Mouse (Mus musculus) heart, adult 10 weeks (tissue): Measurements from ENCODE around the gene Plin4. TPM values are rescaled to one million over a fixed set of nuclear protein-coding genes. Genes with fewer than 3 reads are reported as not detected.

Source experiments
- polyA plus RNA-seq: library from polyadenylated mRNA; stranded (reverse); fragments of 350-450 nt; fragmentation: Illumina TruSeq; extraction: RNeasy Lipid Tissue Mini Kit (QIAGEN cat#74804); gene quantifications from one replicate; pipeline ENCODE4 v1.2.3, GENCODE M21; 2014; ENCODE audit warnings: low read depth, low replicate concordance

Gene Plin4
- polyA plus RNA-seq = 155 TPM

DNA sequence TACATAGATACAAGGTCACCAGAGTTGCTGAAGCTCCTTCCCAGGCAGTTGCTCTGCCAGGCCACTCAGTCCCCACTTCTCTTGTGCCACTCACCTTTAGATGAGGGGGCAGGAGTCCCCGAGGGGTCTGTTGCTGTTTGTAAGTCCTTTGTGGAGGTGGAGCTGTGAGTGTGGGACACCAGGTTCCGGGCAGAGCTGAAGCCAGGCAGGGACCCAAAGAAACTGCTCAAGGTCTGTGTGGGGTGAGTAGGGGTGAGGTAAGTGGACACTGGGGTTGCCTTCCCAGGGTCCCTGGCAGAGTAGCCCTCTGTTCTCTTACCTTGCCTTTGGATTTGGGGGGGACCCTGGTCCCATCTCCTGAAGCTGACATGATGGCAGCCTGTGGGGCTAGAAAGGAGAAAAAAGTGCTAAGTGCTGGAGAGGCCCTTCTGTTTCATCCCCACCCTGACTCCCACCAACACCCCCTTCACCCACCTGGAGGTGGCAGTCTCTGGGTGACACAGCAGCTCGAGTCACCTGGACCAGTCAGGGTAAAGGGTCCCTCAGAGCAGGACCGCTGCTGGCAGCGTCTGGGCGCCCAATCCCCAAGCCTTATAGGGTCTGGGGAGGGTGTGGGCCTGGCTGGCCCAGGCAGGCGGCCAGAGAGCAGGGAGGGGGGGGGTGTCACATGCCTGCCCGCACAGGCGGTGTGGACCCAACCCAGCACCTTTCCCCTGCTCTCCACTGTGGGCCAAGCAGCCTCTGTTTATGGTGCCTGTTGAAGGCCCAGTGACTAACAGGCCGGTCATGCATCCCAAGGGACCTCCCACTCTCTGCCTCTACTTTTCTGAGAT lies at the start of gene Plin4:
Gene Plin4, minus strand, starts transcription at position 585 of the 833 bp plus-strand sequence.

DNA sequence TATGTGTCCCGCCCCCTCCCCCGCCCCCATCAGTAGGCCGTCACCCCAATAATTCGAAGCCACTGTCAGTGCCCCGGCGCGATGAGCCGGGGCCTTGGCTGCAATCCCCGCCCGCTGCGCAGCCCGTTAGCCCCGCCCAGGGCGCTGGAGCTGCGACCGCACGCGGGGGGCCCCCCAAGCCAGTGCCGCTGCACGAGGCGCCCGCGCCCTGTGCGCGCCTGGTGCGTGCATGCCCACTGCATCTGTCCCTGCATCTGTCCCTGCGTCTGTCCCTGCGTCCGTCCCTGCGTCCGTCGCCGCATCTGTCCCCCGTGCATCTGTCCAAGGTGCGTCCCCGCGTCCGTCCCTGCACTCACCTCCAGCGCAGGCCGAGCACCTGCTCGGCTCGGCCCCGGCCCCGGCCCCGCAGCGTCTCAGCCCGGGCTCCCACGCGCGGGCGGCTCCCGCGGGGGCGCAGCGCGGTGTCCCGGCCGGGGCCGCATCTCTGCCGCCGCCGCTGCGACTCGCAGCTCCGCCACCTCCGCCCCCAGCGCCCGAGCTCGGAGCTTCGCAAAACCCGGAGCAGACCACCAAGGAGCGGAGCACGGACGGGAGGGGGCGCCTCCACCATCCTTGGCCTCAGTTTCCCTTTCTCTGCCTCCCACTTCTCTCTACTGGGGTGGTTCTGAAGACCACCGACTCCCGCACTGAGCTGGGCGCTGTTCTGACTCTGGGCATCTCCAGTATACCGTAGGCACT lies 30.4 kb upstream of the Plin4 start, which contains the start of gene Sema6b:
Gene Sema6b, minus strand, starts transcription at position 486 of the 738 bp plus-strand sequence.

DNA sequence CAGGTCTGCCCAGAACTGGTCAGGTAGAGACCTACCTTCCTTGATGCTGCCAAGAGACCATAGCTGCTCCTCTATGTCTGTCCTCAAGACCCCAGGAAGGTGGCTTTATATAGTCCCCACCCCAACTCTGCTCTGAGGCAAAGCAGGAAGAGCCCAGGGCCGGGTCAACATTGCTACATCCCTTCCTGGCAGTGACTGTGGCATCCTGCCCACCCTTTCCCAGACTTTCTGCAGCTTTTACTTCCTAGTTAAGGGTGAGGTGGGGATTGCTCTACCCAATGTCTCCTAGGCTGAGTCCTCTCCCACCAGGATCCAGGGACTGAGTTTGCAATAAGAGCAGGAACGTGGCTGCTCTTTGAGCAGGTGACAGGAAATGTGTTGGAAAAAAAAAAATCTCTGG lies 12.2 kb upstream of the Plin4 start, which contains the start of gene Lrg1:
Gene Lrg1, minus strand, starts transcription at position 176 of the 400 bp plus-strand sequence.

DNA sequence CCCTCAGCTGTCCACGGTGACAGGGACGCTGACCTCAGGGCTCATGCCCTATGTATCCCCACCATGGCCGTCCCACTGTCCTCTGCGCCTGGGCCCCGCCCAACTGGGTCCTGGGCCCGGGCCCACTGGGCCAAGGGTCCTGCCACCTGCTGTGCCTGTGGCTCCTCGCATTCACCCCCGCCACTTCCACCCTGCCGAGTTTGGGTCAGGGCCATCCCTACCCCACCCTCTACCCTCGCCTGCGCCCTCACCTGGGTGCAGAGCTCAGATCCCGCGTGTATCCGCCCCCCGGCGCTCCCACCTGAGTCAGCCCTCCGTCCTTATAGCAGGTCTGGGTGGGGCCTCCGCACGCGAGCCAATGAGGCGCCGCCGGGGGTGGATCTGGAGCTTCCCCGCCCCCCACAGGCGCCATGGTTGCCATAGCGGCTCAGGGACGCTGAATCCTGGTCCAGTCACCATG lies 7.7 kb upstream of the Plin4 start, which contains the start of gene Plin5:
Gene Plin5, minus strand, starts transcription at position 346 of the 460 bp plus-strand sequence.

DNA sequence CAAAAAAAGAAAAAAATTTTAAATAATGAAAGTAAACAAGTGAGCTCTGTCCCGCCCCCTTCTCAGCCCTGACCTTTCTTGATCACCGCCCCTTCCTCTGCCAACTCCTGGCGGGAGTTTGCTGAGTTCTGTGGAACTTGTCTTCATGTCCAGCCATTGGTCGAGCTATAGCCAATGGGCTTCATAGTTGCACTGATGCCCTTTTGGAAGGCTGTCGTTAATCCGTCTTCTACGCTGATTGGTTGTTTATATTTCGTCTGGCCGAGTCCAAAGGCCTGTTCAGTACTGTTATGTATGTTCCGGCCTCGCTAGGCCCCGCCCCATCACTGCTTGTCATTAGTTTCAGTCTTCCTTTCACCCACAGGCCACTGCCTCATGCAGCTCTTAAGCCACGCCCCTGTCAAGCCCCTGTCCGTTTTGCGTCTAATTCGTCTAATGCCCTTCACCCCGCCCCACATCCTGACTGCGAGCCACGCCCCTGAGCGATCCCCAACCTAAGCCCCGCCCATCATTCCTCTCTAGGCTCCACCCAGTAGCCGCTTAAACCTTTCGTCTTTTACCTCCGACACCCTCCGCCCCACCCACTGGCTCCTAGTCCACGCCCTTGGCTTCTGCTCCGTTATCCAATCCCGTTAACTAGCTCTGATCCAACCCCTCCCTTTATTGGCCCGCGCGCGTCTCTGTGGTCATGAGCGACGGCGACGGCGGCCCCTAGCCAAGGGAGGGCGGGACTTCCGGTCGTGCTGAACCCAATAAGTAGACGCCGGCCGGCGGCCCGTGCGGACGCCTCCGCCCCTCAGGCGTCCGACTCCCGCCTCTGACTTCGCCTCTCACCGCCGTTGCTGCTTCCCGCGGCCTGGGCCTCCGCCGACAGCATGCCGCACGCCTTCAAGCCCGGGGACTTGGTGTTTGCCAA lies 30.5 kb downstream of the Plin4 start, which contains the start of gene Hdgfl2:
Gene Hdgfl2, plus strand, starts transcription at position 755 of the 916 bp plus-strand sequence.

DNA sequence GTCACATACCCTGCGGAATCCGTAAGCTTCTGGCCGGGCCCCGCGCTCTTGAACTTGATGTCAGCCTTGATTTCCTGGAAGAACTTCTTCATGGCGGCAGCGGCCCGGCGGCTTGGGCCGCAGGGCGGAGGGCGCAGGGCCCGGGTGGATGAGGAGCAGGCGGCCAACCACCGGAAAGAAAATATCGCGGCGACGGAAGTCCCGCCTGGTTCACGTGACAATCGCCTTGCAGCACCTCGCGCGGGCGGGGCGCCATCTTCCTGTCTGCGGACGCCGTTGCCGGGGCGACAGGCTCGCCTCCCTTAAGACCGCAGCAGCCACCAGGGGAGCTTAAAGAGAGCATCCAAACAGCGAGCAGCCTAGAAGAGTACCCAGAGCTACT lies 34.8 kb downstream of the Plin4 start, which contains the start of gene Ubxn6:
Gene Ubxn6, minus strand, starts transcription at position 202 of the 382 bp plus-strand sequence.

Other genes starting within 250 kb of the Plin4 start
- 4.1 TPM for gene Zfp119a, start 230.9 kb downstream of the Plin4 start, polyA plus RNA-seq
- 5.3 TPM for gene Zfp959, start 217.7 kb downstream of the Plin4 start, polyA plus RNA-seq
- gene Zfp119b, start 160.3 kb downstream of the Plin4 start, polyA plus RNA-seq = 3.5 TPM
- gene Ebi3, start 157.2 kb downstream of the Plin4 start, polyA plus RNA-seq = 0.68 TPM
- 7.9 TPM for gene Yju2, start 150.7 kb downstream of the Plin4 start, polyA plus RNA-seq
- gene Shd, start 139.3 kb downstream of the Plin4 start, polyA plus RNA-seq = 1.4 TPM
- not detected for gene Fsd1, start 123.3 kb downstream of the Plin4 start, polyA plus RNA-seq
- 21.5 TPM for gene Stap2, start 104.2 kb downstream of the Plin4 start, polyA plus RNA-seq
- gene Mpnd, start 104.1 kb downstream of the Plin4 start, polyA plus RNA-seq = 61.8 TPM
- gene Sh3gl1, start 73.2 kb downstream of the Plin4 start, polyA plus RNA-seq = 17.7 TPM
- gene Chaf1a, start 69.4 kb downstream of the Plin4 start, polyA plus RNA-seq = 0.94 TPM
- 62.5 TPM for gene Ubxn6, start 34.8 kb downstream of the Plin4 start, polyA plus RNA-seq
- gene Hdgfl2, start 30.2 kb downstream of the Plin4 start, polyA plus RNA-seq = 54.3 TPM
- gene Plin5, start 7.8 kb upstream of the Plin4 start, polyA plus RNA-seq = 129 TPM
- 41.9 TPM for gene Lrg1, start 12.2 kb upstream of the Plin4 start, polyA plus RNA-seq
- 5.3 TPM for gene Sema6b, start 30.5 kb upstream of the Plin4 start, polyA plus RNA-seq
- gene Tnfaip8l1, start 52.7 kb upstream of the Plin4 start, polyA plus RNA-seq = 1.0 TPM
- 29.3 TPM for gene Mydgf, start 74.1 kb upstream of the Plin4 start, polyA plus RNA-seq
- gene Dpp9, start 109.1 kb upstream of the Plin4 start, polyA plus RNA-seq = 33.3 TPM
- gene Fem1a, start 147.0 kb upstream of the Plin4 start, polyA plus RNA-seq = 87.5 TPM
- 6.8 TPM for gene Ticam1, start 167.0 kb upstream of the Plin4 start, polyA plus RNA-seq
- 98.2 TPM for gene Plin3, start 183.1 kb upstream of the Plin4 start, polyA plus RNA-seq
- not detected for gene Arrdc5, start 190.5 kb upstream of the Plin4 start, polyA plus RNA-seq
- gene Uhrf1, start 193.5 kb upstream of the Plin4 start, polyA plus RNA-seq = 0.84 TPM
- 21.0 TPM for gene Kdm4b, start 216.3 kb upstream of the Plin4 start, polyA plus RNA-seq